Mouse (Mus musculus) brain, embryonic 14.5 days (tissue): ENCODE data around the gene Avpi1. TPM values are rescaled to one million over a fixed set of nuclear protein-coding genes. Genes with fewer than 3 reads are reported as not detected.

ENCODE experiments used
- DNase-seq: peaks from one replicate; pipeline ENCODE4 v3.0.0-alpha.2; 2011; ENCODE audit warnings: low read depth
- CTCF ChIP-seq: fragments of 200-500 bp; IDR thresholded peaks from 2 replicates; pipeline ENCODE4 v1.5.1; 2012; ENCODE audit warnings: inconsistent platforms, mild to moderate bottlenecking, moderate library complexity, borderline replicate concordance; ENCODE audit not compliant: insufficient read depth, insufficient read length; ENCODE audit errors: extremely low read depth
- POLR2A ChIP-seq: fragments of 200-500 bp; IDR thresholded peaks from 2 replicates; pipeline ENCODE4 v1.6.1; 2012; ENCODE audit warnings: mild to moderate bottlenecking, inconsistent platforms, borderline replicate concordance; ENCODE audit not compliant: poor library complexity, insufficient read depth, insufficient read length, severe bottlenecking; ENCODE audit errors: extremely low read depth
- polyA plus RNA-seq: library from polyadenylated mRNA; depleted of rRNA; stranded (reverse); fragments of >200 nt; gene quantifications from 2 replicates; pipeline ENCODE4 v1.2.3, GENCODE M21; 2012

The Avpi1 gene
- polyA plus RNA-seq, 1 experiment: 4.5 TPM

GRCm38 (mm10) chr19:42158246-42159017, 29.6 kb upstream of the Avpi1 start:
- TF ChIP-seq CTCF (no peak), POLR2A (no peak)
- DNase-seq: no peak

GRCm38 (mm10) chr19:42157493-42158237, 28.8 kb upstream of the Avpi1 start:
- TF ChIP-seq POLR2A (no peak), CTCF (no peak)
- DNase-seq: no peak

GRCm38 (mm10) chr19:42151990-42152389, 23.1 kb upstream of the Avpi1 start:
- TF ChIP-seq CTCF (peak; percentile 96), POLR2A (no peak)
- DNase-seq: peak; percentile 89

- no peak for DNase-seq
- TF ChIP-seq CTCF (no peak), POLR2A (no peak)
Observed at GRCm38 (mm10) chr19:42148569-42148860, 19.7 kb upstream of the Avpi1 start.

- no peak for TF ChIP-seq CTCF
- no peak for TF ChIP-seq POLR2A
Observed at GRCm38 (mm10) chr19:42147769-42148568, 19.1 kb upstream of the Avpi1 start.

GRCm38 (mm10) chr19:42147170-42147768, 18.4 kb upstream of the Avpi1 start, which contains the start of gene Marveld1:
Gene Marveld1 (plus strand): TSS chr19:42147400.
- TF ChIP-seq POLR2A (no peak), CTCF (no peak)
- peak; percentile 67 for DNase-seq

More at GRCm38 (mm10) chr19:42147769-42148568, 19.1 kb upstream of the Avpi1 start:
- DNase-seq: peak; percentile 67

- no peak for DNase-seq
- TF ChIP-seq CTCF (no peak), POLR2A (no peak)
Observed at GRCm38 (mm10) chr19:42146276-42147010, 17.6 kb upstream of the Avpi1 start.

GRCm38 (mm10) chr19:42145731-42146130, 16.9 kb upstream of the Avpi1 start:
- no peak for DNase-seq
- TF ChIP-seq POLR2A (no peak), CTCF (no peak)

- no peak for TF ChIP-seq POLR2A
- no peak for TF ChIP-seq CTCF
- DNase-seq: no peak
Observed at GRCm38 (mm10) chr19:42145210-42145609, 16.4 kb upstream of the Avpi1 start.

GRCm38 (mm10) chr19:42144541-42145167, 15.8 kb upstream of the Avpi1 start:
- TF ChIP-seq CTCF: peak; percentile 76; the same call in 1 of the 2 replicates
- TF ChIP-seq POLR2A: no peak
- peak; percentile 93 for DNase-seq
